Mouse (Mus musculus) fat pad, adult 2 months (tissue): ENCODE data around the gene Rpn2.

Experiments used
- DNase-seq: peaks from one replicate; pipeline ENCODE4 v3.0.0-alpha.2; 2011; ENCODE audit warnings: low read depth, low spot score; ENCODE audit errors: extremely low read depth

The Rpn2 gene

DNA sequence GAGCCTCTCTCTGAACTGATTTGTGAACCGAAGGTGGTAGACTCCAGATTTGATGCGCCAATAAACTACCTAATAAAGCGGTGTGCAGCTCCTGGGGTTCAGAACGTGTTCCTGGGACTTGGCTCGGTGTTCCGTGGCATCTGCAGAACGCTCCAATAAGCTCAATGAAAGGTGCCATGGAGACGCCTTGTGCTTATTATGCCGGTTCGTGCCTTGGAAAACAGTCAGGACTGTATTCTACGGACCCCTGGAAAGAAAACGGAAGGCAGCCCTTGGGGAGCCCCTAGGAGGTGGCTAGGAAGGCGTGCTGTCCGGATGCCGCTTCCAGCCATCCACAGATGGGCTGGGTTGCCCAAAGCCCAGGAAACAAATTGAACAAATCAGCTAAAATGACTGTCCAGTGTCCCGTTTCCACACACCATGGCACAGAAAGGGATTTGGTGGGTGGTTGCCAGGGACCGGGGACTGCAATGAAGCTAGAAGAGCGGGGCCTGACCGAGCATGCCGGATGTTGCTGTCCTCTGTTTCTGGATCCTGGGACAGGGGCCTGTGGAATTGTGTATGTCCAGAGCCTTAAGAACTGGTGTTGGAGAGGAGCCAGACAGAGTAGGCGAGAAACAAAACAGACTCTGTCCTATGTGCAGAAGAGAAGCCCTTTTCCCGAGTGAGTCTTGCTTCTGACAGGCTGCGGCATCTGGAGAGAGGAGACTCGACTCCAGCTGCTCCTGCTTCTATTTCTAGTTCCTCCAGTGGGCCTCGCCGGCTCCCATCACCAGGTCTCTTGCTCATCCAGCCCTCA, 68.7 kb downstream of the Rpn2 start, which contains the start of gene Ghrh:
TSS of gene Ghrh (minus strand) at position 146 of the 799 bp plus-strand sequence.
- no peak for DNase-seq

DNA sequence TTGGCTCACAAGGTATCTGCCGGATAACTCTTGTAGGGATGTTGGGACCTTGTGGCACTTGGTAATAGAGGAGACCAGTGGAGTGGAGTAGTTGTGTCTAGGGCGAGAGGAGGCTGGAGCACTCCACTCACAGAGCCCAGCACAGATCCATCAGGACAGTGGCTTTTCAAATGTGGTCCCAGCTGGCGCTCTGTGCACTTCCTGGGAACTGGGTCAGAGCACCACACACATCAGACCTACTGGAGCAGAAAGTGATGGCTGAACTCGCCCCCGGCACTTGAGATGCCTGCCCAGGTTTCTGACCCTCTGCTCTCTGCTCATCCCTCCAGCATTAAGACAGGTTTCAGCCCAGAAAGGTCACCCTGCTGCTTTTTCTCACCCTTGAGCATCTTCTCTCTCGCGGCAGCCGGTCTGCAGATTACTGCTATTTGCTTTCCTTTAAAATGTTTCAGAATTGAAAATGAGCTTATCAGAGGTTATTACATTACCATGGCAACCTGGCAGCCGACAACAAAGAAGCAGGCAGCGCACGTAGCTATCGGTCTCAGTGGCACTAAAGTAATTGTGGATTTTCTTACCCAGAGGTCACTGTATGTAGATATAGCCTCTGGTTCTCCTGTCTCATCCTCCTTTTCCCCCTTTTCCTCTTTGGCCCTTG, 70.4 kb downstream of the Rpn2 start:
- DNase-seq: no peak

DNA sequence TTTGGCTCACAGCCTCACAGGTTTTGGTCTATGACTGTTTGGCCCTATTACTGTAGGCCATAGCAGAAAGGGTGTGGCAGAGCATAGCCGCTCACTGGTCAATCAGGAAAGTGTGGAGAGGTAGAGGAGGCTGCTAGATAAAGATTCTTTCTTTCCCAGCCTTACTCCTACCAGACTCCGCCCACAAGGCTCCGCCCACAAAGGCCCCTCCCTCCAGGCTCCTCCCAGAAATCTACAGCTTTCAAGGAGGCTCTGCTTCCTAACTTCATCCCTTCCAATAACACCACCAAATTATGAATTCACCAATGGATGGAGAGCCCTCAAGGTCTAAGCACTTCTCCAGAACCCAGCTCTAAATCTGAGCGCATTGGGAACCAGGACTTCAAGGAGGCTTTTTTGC, 74.4 kb downstream of the Rpn2 start:
- no peak for DNase-seq

- no peak for DNase-seq
These were observed 75.3 kb downstream of the Rpn2 start for GRCm38 (mm10) chr2:157354106-157354505.

- no peak for DNase-seq
These were observed 81.2 kb downstream of the Rpn2 start for GRCm38 (mm10) chr2:157360028-157360427.

- DNase-seq: no peak
These were observed 84.2 kb downstream of the Rpn2 start for GRCm38 (mm10) chr2:157363031-157363430.

- DNase-seq: no peak
These were observed 87.9 kb downstream of the Rpn2 start for GRCm38 (mm10) chr2:157366762-157367161.

DNA sequence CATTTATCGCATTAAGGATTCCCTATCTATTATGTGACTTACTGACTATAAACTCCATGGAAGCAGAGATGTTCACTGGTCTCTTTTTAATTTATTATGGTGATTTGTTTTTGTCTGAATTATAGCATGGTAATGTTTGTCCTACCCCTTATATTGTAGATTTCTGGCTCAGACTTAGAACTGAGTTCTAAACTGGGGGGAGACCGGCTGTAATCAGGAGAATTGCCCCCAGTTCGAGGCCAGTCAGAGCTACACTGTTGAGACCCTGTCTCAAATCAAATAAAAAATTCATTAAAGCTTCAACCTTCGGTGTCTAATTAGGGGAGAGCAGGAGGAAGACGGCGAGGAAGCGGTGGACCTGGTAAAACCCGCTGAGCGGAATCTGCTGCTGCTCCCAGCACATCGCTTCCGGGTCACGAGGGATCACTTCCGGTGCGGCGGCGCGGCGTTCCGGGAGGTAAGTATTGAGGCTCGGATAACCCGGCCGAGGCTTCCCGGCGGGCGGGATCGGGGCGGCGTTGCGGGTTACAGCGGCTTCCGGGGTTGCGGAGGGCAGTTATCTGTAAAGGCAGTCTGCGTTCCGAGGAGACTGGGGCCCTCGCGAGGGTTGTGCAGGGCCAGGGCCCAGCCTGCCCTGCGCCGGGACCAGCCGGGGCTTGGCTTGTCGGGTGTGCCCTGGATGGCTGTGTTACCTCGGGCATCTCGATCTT, 88.5 kb downstream of the Rpn2 start, which contains the start of gene Manbal:
TSS of gene Manbal (plus strand) at position 411 of the 710 bp plus-strand sequence.
- no peak for DNase-seq

DNA sequence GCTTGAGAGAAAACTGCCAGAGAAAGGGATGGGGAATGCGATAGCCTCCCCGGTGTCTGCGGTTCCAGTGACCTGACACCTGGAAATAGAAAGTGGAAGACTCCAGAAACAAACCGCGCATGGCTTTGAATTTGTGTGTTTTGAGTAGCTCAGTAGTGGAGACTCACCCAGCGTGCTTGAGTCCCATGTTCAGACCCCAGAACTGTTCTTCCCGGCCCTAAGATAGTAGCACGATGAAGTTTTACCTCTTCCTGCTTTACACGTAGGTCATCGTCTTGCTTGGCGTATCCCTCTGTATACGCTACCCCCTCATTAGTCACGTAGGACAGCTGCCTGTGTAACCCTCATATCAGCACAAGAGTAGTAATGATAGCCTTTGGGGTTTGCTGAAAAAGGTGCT, 89.2 kb downstream of the Rpn2 start:
- DNase-seq: no peak

DNA sequence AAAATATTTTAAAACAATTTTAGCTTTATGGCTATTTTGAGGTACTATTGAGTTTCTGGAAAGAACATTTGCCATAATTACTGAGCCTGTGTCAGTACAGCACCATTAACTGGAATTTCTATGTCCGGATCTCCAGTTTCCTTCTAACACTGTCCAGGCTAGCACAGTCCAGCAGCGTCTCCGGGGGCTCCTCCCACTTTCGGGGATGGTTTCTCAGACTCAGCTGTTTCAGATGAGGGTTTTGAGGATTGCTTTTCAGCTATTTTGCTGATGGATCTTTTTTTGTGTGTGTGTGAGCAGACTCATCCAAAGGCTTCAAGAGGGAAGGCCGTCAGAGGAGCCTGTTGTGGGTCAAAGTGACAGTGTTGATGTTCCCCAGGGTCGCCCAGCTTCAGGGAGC, 92.9 kb downstream of the Rpn2 start:
- no peak for DNase-seq

- DNase-seq: no peak
These were observed 94.9 kb downstream of the Rpn2 start for GRCm38 (mm10) chr2:157373681-157374080.

DNA sequence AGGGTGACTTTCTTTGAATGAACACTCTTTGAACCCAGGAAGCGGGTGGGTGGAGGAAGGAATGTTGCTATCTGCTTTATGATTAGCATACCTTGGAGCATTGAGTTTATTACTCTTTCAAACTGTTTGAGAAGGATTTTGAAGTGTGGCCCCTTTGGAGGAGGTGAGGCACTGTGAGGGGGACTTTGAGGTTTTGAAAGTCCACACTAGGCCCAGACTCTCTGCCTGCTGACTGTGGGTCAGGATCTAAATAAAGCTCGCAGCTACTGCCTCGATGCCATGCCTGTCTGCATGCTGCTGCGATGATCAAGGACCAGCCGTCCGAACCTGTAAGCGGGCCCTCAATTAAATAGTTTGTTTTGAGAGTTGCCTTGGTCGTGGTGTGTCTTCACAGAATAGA, 96.2 kb downstream of the Rpn2 start:
- DNase-seq: no peak
